ENCODE assay signal across 1 mouse cellular context in the genomic region with DNA sequence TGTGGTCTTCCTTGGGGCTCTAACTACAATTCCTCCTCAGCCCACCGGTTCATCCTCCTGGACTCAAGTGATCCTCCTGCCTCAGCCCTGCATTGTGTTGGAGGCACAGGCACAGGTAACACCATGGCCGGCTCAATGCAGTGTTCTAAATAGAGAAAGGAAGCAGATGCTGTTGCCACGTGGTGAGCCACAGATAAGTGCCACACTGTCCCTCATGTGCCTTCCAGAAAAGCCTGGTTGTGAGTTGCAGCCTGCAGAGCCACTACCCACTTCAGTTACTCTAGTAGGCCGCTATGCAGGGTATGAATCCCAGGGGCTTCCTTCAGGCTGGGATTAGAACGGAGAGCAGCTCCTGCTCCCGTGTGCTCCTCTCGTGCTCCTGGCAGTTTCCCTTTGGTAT.
A peak's percentile ranks its signal among the peaks of the same experiment; 100 is the strongest.
TF ChIP-seq lines count a peak whose summit lies in the region.

No protein-coding gene starts in this region.

TF ChIP-seq in CH12.LX, 34 proteins besides CTCF, POLR2A, EP300 and RAD21 (continued from another document):
- TF ChIP-seq UBTF (IDR thresholded peaks at IDR 0.05; ENCODE audit: low read depth, low read length) (no peak), USF1 (IDR thresholded peaks at IDR 0.05; ENCODE audit: low read depth, low read length) (peak; percentile 22; the same call in 1 of the 2 replicates), IRF4 (IDR thresholded peaks at IDR 0.05; ENCODE audit: low read depth, low read length) (no peak), POLR2AphosphoS2 (IDR thresholded peaks at IDR 0.05; ENCODE audit: low read depth, low read length) (no peak), SIN3A (IDR thresholded peaks at IDR 0.05; ENCODE audit: low read length) (peak; percentile 52; the same call in 1 of the 2 replicates), MAX (IDR thresholded peaks at IDR 0.05; ENCODE audit: low read length) (peak; percentile 96), MXI1 (IDR thresholded peaks at IDR 0.05; ENCODE audit: low read depth, low read length) (peak; percentile 83), KAT2A (IDR thresholded peaks at IDR 0.05; ENCODE audit: insufficient replicate concordance, low read length) (no peak), ZMIZ1 (IDR thresholded peaks at IDR 0.05; ENCODE audit: low read depth, low read length) (no peak), MAZ (IDR thresholded peaks at IDR 0.05; ENCODE audit: low read depth, low read length) (no peak), JUN (IDR thresholded peaks at IDR 0.05; ENCODE audit: insufficient read depth, low read depth, low read length) (no peak)
TF ChIP-seq in CH12.LX: peak in this region for 6.
